Mouse (Mus musculus) right cerebral cortex, adult 2 months (tissue): ENCODE data around the gene Grsf1.
A peak's percentile ranks its signal among the peaks of the same experiment; 100 is the strongest.

Experiments
- DNase-seq, 2 experiments: peaks; one replicate each; pipeline ENCODE4 v3.0.0; 2021 to 2022; ENCODE audit warnings: low spot score in 2 of 2

The Grsf1 gene

GRCm38 (mm10) chr5:88675443-88676387, at the start of gene Grsf1:
TSS of gene Grsf1 (minus strand) at chr5:88676171.
- DNase-seq, result peak; percentile 85 to 87

DNA sequence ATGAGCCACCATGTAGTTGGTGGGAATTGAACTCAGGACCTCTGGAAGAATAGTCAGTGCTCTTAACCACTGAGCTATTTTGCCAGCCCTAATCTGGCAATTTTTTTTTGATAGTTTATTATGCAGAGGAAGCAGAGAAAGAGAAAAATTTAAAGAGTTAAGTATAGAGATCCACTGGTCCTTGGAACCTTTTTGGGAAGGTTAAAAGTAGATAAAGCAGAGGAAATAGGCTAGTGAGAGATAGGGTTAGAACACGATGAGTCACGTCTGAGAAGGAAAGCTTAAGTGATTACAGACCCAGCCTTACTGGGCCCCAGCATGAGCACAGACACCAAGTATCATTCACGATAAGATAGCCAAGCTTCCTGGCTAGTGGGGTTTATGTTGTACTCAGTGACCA, 48.1 kb upstream of the Grsf1 start:
- DNase-seq, result no peak

GRCm38 (mm10) chr5:88722213-88722600, 46.2 kb upstream of the Grsf1 start:
- peak in 1 of 2 experiments; percentile 33 for DNase-seq

DNA sequence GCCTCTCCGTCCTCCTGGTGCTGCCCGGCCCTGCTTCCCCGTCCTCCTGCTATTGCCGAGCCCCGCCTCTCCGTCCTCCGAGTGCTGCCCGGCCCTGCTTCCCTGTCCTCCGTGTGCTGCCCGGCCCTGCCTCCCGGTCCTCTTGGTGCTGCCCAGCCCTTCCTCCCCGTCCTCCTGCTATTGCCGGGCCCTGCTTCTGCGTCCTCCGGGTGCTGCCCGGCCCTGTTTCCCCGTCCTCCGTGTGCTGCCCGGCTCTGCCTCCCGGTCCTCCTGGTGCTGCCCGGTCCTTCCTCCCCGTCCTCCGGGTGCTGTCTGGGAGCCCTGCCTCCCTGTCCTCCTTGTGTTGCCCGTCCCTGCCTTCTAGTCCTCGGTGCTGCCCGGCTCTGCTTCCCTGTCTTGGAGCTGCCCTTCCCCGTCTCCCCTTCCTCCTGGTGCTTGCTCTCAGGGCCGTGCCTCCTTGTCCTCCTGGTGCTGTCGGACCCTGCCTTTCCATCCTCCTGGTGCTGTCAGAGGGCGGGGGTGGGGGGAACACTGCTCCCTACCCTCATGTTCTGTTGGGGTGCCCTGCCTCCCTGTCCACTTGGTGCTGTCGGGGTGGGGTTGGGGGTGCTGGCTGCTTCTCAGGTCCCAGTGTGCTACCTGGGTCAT, 45.7 kb upstream of the Grsf1 start:
- DNase-seq, result peak in 1 of 2 experiments; percentile 24

GRCm38 (mm10) chr5:88721003-88721475, 45.1 kb upstream of the Grsf1 start:
- no peak for DNase-seq

GRCm38 (mm10) chr5:88720116-88721002, 44.4 kb upstream of the Grsf1 start, which contains the start of gene Mob1b:
TSS of gene Mob1b (plus strand) at chr5:88720855.
- peak; percentile 94 to 96 for DNase-seq

DNA sequence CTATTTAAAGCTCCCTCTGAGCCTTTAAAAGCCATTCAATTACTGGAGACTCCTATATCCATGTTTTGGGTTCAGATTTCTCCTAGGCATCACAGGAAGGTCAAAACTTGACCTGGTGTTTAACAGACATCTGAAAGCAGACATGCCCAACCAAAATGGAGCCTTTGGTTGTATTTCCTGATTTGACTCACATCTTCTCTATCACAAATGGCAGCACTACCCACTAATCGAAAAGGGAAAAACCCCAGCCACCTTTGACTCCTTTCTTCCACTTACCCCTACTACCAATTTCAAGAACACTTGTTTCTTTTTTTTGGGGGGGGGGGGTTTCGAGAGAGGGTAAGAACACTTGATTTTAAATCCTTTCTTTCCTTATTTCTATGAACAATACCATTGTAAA, 41.0 kb upstream of the Grsf1 start:
- no peak for DNase-seq

GRCm38 (mm10) chr5:88712328-88712727, 36.4 kb upstream of the Grsf1 start:
- DNase-seq, result no peak

DNA sequence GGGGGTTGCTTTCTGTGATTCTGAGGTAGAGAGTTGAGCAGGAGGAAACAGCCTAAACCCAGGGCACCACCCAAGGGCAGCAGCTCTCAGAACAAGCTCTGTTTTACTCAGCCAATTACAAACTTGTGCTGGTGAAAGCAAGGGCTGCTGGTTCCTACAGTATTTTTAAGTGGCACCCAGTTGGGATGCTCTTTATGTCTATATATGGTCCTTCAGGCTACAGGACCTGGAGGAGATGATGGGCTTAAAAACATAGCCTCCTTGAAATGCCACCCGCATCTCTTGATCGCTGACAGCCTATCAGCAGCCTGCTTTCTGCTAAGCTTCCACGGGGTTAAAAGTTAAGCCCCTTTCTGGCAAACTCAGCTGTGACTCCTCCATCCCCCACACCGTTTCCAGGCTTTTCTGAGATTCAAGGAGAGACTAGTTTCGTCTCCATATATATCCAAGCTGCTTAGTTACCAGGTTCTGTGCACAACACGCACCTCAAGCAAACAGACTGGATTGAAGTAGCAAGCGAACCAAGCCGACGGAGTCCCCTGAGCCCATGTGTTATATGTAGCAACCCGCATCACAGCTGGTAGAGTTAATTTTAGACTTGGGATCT, 35.8 kb upstream of the Grsf1 start:
- DNase-seq, result peak in 1 of 2 experiments; percentile 37

- DNase-seq, result no peak
Observed at GRCm38 (mm10) chr5:88711128-88711527, 35.2 kb upstream of the Grsf1 start.

- DNase-seq, result no peak
Observed at GRCm38 (mm10) chr5:88703551-88703950, 27.6 kb upstream of the Grsf1 start.

- DNase-seq, result no peak
Observed at GRCm38 (mm10) chr5:88702041-88702440, 26.1 kb upstream of the Grsf1 start.

GRCm38 (mm10) chr5:88699251-88699913, 23.4 kb upstream of the Grsf1 start:
- DNase-seq, result no peak

- DNase-seq, result no peak
Observed at GRCm38 (mm10) chr5:88697291-88697690, 21.3 kb upstream of the Grsf1 start.

- DNase-seq, result no peak
Observed at GRCm38 (mm10) chr5:88693057-88693456, 17.1 kb upstream of the Grsf1 start.

DNA sequence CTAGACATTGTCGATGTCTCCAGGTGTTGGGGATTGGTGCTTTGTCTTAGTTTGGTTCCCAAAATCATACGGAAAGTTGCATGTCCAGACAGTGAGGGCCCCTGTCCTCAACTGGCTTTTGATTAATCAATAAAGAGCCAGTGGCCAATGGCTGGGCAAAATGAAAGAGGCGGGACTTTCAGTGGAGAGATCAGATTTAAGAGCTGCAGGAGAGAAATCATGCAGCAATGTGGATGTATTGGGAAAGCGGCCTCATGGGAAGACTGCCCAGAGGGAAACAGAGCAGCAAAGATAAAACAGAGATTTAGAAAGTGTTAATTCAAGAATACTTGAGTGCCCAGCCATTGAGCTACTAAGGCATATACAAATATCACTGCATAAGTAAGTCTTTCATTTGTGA, 16.6 kb upstream of the Grsf1 start:
- no peak for DNase-seq

DNA sequence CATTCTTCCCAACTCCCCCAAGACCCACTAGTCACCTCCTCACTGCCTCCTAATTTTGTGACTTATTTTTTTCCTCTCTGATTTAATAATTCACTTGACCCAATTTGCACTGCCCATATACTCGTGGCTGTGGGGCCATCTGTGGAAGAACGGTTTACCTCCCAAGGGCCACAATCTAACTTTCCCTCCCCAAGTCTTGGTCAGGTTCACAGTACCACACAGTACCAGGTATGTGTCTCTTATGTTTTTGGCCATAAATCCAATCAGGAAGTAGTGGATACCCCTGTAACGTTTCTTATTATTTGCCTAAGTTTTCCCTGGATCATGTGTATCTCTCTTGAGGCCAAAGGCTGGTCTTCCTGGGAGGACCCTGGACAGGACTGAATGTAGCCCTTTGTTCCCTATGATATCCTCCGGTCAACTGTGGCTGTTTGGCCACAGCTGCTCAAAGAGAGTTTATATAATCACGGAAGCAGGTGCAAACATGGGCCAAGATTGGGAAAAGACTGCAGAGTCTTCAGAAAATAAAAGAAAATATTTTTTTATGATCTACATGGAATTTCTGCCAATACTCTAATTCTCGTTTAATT, 15.6 kb upstream of the Grsf1 start:
- DNase-seq, result no peak

GRCm38 (mm10) chr5:88690681-88691505, 14.9 kb upstream of the Grsf1 start:
- DNase-seq, result no peak

DNA sequence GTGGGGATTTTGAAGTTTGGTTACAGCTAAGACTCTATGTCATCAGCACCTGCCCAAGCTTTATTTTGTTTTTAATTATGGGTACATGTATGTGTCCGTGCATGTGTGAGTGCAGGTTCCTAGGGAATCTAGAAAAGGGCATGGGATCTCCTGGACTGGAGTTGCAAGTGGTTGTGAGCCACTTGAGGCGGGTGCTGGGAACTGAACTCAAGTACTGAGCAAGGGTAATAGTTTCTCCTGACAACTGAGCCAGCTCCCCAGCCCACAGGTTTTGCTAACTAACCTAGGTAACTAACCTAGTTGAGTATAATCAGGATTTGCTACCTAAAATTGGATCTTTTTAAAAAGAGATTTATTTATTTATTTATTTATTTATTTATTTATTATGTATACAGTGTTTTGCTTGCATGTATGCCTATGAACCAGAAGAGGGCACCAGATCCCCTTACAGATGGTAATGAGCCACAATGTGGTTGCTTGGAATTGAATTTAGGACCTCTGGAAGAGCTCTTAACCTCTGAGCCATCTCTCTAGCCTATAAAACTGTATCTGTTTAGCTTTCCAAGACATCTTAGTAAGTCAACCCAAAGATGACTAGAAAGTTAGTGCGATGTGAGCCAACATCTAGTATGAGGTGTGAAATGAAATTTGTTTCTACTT, 13.4 kb upstream of the Grsf1 start:
- no peak for DNase-seq
